Comparison of ENCODE assay signal across 19 mouse cellular contexts in genomic region chr5:15586351-15586750, GRCm38 (mm10). TPM values are rescaled to one million over a fixed set of nuclear protein-coding genes. Genes with fewer than 3 reads are reported as not detected.
DNase-seq lines count a peak whose midpoint lies in the region; ATAC-seq and TF ChIP-seq lines count a peak whose summit lies in the region.
"Not testable (repeated sequence)": the region's sequence is repeated elsewhere in the genome, so short reads cannot be mapped to it uniquely, and the experiment has no call there.
"Had no signal": no experiment of that assay in that cellular context is flagged by ENCODE, and none has a peak within 500 bp of the region (broad histone marks: within the 10 kb centered on the region; RNA-seq: fewer than 3 reads in every experiment).

No protein-coding gene starts in this region.

- H3K4me2 ChIP-seq in midbrain, postnatal 0 days (ENCODE audit: low read depth, low read length, poor library complexity, severe bottlenecking), result not testable (repeated sequence)

- not testable (repeated sequence) for H3K27ac ChIP-seq in liver, adult 2 months (replicated peaks; ENCODE audit: insufficient read depth, low read depth, low read length); midbrain, postnatal 0 days (ENCODE audit: low read depth, low read length)

- not testable (repeated sequence) for H3K4me1 ChIP-seq in liver, adult 2 months (ENCODE audit: control insufficient read depth, insufficient read depth, low read length); midbrain, postnatal 0 days (ENCODE audit: insufficient read depth, low read length)

- H3K36me3 ChIP-seq in liver, adult 2 months (ENCODE audit: control insufficient read depth, insufficient read depth, low read length); midbrain, postnatal 0 days (ENCODE audit: insufficient read depth, low read length): not testable (repeated sequence)

- DNase-seq in ES-CJ7 (ENCODE audit: low read depth, low spot score), result peak; percentile 23
- peak; percentile 34 for DNase-seq in adrenal gland, postnatal 14 days
- DNase-seq in embryo, embryonic 10.5 days (ENCODE audit: low spot score), result peak; percentile 14
- DNase-seq in heart, postnatal 4 days, result peak; percentile 37
- peak; percentile 11 for DNase-seq in kidney, postnatal 14 days
- DNase-seq in liver, adult 2 months (ENCODE audit: extremely low read depth, low read depth, low spot score), result peak; percentile 35
- not testable (repeated sequence) for DNase-seq in midbrain, postnatal 0 days (ENCODE audit: low spot score)
- DNase-seq in urinary bladder, postnatal 25 days (ENCODE audit: low spot score), result peak; percentile 14

- ATAC-seq in midbrain, postnatal 0 days (ENCODE audit: low FRiP score), result not testable (repeated sequence)

- H3K9me3 ChIP-seq in midbrain, postnatal 0 days (ENCODE audit: low read length), result not testable (repeated sequence)

- H3K79me2 ChIP-seq in liver, adult 2 months (ENCODE audit: control insufficient read depth, insufficient read depth, low read length), result not testable (repeated sequence)

- not testable (repeated sequence) for H3K9ac ChIP-seq in liver, adult 2 months (ENCODE audit: low read depth, low read length); midbrain, postnatal 0 days (replicated peaks; ENCODE audit: low read length, poor library complexity, severe bottlenecking)

- not testable (repeated sequence) for TF ChIP-seq POLR2A in liver, adult 2 months (IDR thresholded peaks at IDR 0.05; ENCODE audit: extremely low read depth, insufficient read depth, low read length)

- TF ChIP-seq CTCF in liver, adult 2 months (IDR thresholded peaks at IDR 0.05; ENCODE audit: low read depth, low read length), result peak; percentile 37
- peak; percentile 33; the same call in 1 of the 2 replicates for TF ChIP-seq CTCF in midbrain, postnatal 0 days (IDR thresholded peaks at IDR 0.05)

- H3K27me3 ChIP-seq in liver, adult 2 months (ENCODE audit: control insufficient read depth, insufficient read depth, low read length); midbrain, postnatal 0 days (ENCODE audit: insufficient read depth, low read length): not testable (repeated sequence)

- H3K4me3 ChIP-seq in liver, adult 2 months (ENCODE audit: insufficient read depth, low read depth, low read length); midbrain, postnatal 0 days (ENCODE audit: low read depth, low read length): not testable (repeated sequence)

RNA-seq across cellular contexts. Expression of gene Gm21083, which starts 9.2 kb away (rescaled TPM):
- not detected in 2 replicates for total RNA-seq in adrenal gland, postnatal 14 days (2021)
- total RNA-seq in heart, postnatal 4 days (2021), result not detected
- total RNA-seq in liver, adult 2 months (2014; rRNA removed), result not detected in 2 replicates
- polyA plus RNA-seq in liver, adult 2 months (2012; rRNA removed), result not detected in 2 replicates
- not detected in 2 replicates for total RNA-seq in midbrain, postnatal 0 days (2014; rRNA removed)
- not detected in 2 replicates for polyA plus RNA-seq in midbrain, postnatal 0 days (2015; fragmentation: Nextera tagmentation; extraction: Ambion mirVana)
- total RNA-seq: adrenal gland, postnatal 4 days; gastrocnemius, adult 18-20 months; left cerebral cortex, postnatal 25 days; megakaryocyte, adult 5-6 weeks had no signal
- polyA plus RNA-seq: forebrain, embryonic 14.5 days; hindbrain, embryonic 10.5 days; liver, embryonic 15.5 days; midbrain, embryonic 16.5 days; neural tube, embryonic 12.5 days; stomach, embryonic 15.5 days had no signal

RNA-seq across cellular contexts. Expression of gene Speer4d, which starts 32.5 kb away (rescaled TPM):
- not detected in 2 replicates for total RNA-seq in adrenal gland, postnatal 14 days (2021)
- total RNA-seq in heart, postnatal 4 days (2021), result not detected
- total RNA-seq in liver, adult 2 months (2014; rRNA removed), result not detected in 2 replicates
- polyA plus RNA-seq in liver, adult 2 months (2012; rRNA removed), result not detected in 2 replicates
- not detected in 2 replicates for total RNA-seq in midbrain, postnatal 0 days (2014; rRNA removed)
- polyA plus RNA-seq in midbrain, postnatal 0 days (2015; fragmentation: Nextera tagmentation; extraction: Ambion mirVana), result not detected in 2 replicates
- total RNA-seq: adrenal gland, postnatal 4 days; gastrocnemius, adult 18-20 months; left cerebral cortex, postnatal 25 days; megakaryocyte, adult 5-6 weeks had no signal
- polyA plus RNA-seq: forebrain, embryonic 14.5 days; hindbrain, embryonic 10.5 days; intestine, embryonic 15.5 days; liver, embryonic 15.5 days; midbrain, embryonic 16.5 days; neural tube, embryonic 12.5 days; stomach, embryonic 15.5 days had no signal

RNA-seq across cellular contexts. Expression of gene Gm21190, which starts 57.3 kb away (rescaled TPM):
- not detected in 2 replicates for total RNA-seq in adrenal gland, postnatal 14 days (2021)
- not detected for total RNA-seq in heart, postnatal 4 days (2021)
- not detected in 2 replicates for total RNA-seq in liver, adult 2 months (2014; rRNA removed)
- polyA plus RNA-seq in liver, adult 2 months (2012; rRNA removed), result not detected in 2 replicates
- total RNA-seq in midbrain, postnatal 0 days (2014; rRNA removed), result not detected in 2 replicates
- polyA plus RNA-seq in midbrain, postnatal 0 days (2015; fragmentation: Nextera tagmentation; extraction: Ambion mirVana), result not detected in 2 replicates
- total RNA-seq: adrenal gland, postnatal 4 days; gastrocnemius, adult 18-20 months; left cerebral cortex, postnatal 25 days; megakaryocyte, adult 5-6 weeks had no signal
- polyA plus RNA-seq: forebrain, embryonic 14.5 days; hindbrain, embryonic 10.5 days; intestine, embryonic 15.5 days; liver, embryonic 15.5 days; midbrain, embryonic 16.5 days; neural tube, embryonic 12.5 days; stomach, embryonic 15.5 days had no signal
